Mouse (Mus musculus): Measurements from ENCODE around the gene Dnah14. TPM values are rescaled to one million over a fixed set of nuclear protein-coding genes. Genes with fewer than 3 reads are reported as not detected.

Dnah14 gene
- polyA plus RNA-seq, 1 experiment from 2014 or later = 0.88 TPM

- DNase-seq (ENCODE audit: low spot score) (no peak), ATAC-seq (replicated peaks; ENCODE audit: low FRiP score, low read depth) (no peak)
- Histone ChIP-seq H3K27me3 (ENCODE audit: insufficient read depth, low read length) (no peaks in the 10 kb centered on the region), H3K4me1 (replicated peaks; ENCODE audit: insufficient read depth, low read length) (no peaks in the 10 kb centered on the region), H3K4me2 (ENCODE audit: low read length) (no peak overlapping the region), H3K36me3 (ENCODE audit: insufficient read depth, low read length) (no peaks in the 10 kb centered on the region), H3K4me3 (replicated peaks; ENCODE audit: low read depth, low read length) (no peak overlapping the region), H3K27ac (no peak overlapping the region), H3K9me3 (replicated peaks; ENCODE audit: low read length) (no peaks in the 10 kb centered on the region), H3K9ac (ENCODE audit: low read depth, low read length) (no peak overlapping the region)
- 84% methylated on average over 3 of the region's 3 CpGs for whole genome bisulfite sequencing
- TF ChIP-seq CTCF (IDR thresholded peaks at IDR 0.05; ENCODE audit: low read depth) = no peak
Measured at GRCm38 (mm10) chr1:181845767-181846166, 269.4 kb downstream of the Dnah14 start.

DNA sequence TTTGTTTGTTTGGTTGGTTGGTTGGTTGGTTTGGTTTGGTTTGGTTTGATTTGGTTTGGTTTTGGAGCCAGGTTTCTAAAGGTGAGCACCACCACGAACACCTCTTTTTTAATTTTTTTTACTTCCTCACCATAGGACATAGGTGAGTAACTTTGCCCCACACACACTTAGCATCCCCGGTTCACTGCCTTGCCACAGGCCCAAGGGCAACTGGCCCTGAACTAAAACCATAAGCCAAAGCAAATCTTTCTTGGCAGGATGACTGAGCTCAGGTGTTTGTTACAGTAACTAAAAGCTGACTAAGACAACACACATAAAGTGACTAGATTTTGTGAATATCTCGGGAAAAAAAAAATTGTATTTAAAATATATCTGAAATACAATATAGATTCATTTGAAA, 271.0 kb downstream of the Dnah14 start:
- Histone ChIP-seq H3K4me2 (ENCODE audit: low read length) (no peak overlapping the region), H3K4me1 (replicated peaks; ENCODE audit: insufficient read depth, low read length) (no peaks in the 10 kb centered on the region), H3K36me3 (ENCODE audit: insufficient read depth, low read length) (no peaks in the 10 kb centered on the region), H3K9me3 (replicated peaks; ENCODE audit: low read length) (no peaks in the 10 kb centered on the region), H3K27ac (no peak overlapping the region), H3K27me3 (ENCODE audit: insufficient read depth, low read length) (no peaks in the 10 kb centered on the region), H3K9ac (ENCODE audit: low read depth, low read length) (no peak overlapping the region), H3K4me3 (replicated peaks; ENCODE audit: low read depth, low read length) (no peak overlapping the region)
- WGBS = 63% methylated on average over 3 of the region's 3 CpGs
- no peak for TF ChIP-seq CTCF (IDR thresholded peaks at IDR 0.05; ENCODE audit: low read depth)
- no peak for ATAC-seq (replicated peaks; ENCODE audit: low FRiP score, low read depth)
- DNase-seq (ENCODE audit: low spot score) = no peak

- no peak for TF ChIP-seq CTCF (IDR thresholded peaks at IDR 0.05; ENCODE audit: low read depth)
- no peaks in the 10 kb centered on the region for H3K36me3 ChIP-seq (ENCODE audit: insufficient read depth, low read length)
- H3K9ac ChIP-seq (ENCODE audit: low read depth, low read length) = no peak overlapping the region
- no peak for ATAC-seq (replicated peaks; ENCODE audit: low FRiP score, low read depth)
- no peaks in the 10 kb centered on the region for H3K9me3 ChIP-seq (replicated peaks; ENCODE audit: low read length)
- 82% methylated on average over 1 of the region's 1 CpGs for WGBS
- no peak overlapping the region for H3K4me2 ChIP-seq (ENCODE audit: low read length)
- H3K27ac ChIP-seq = no peak overlapping the region
- H3K4me1 ChIP-seq (replicated peaks; ENCODE audit: insufficient read depth, low read length) = 0 out of 2 replicates have a peak, but pooled peaks cover 2% of the 10 kb centered on the region
- H3K4me3 ChIP-seq (replicated peaks; ENCODE audit: low read depth, low read length) = no peak overlapping the region
- no peak for DNase-seq (ENCODE audit: low spot score)
- no peaks in the 10 kb centered on the region for H3K27me3 ChIP-seq (ENCODE audit: insufficient read depth, low read length)
Measured at GRCm38 (mm10) chr1:181848210-181848609, 271.9 kb downstream of the Dnah14 start.

DNA sequence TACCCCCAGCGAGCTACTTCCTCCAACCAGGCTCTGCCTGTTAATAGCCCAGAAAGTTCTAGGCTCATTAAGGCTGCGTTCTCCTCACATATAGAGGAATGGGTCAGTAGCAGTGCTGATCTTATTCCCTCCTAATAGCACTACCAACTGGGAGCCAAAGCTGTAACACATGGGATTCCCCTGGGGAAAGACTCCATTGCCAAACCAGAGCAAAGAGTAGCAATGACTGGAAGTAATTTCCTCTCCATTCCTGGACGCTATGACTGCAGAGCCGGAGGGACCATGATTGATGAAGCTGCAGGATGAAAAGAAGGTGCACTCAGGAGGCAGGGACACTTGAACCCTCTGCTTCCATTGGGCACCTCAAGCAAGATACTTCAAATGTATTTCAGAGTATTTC, 274.1 kb downstream of the Dnah14 start:
- Histone ChIP-seq H3K9ac (ENCODE audit: low read depth, low read length) (no peak overlapping the region), H3K27ac (no peak overlapping the region), H3K4me2 (ENCODE audit: low read length) (no peak overlapping the region), H3K36me3 (ENCODE audit: insufficient read depth, low read length) (no peaks in the 10 kb centered on the region), H3K4me3 (replicated peaks; ENCODE audit: low read depth, low read length) (no peak overlapping the region), H3K4me1 (replicated peaks; ENCODE audit: insufficient read depth, low read length) (0 out of 2 replicates have a peak, but pooled peaks cover 4% of the 10 kb centered on the region), H3K9me3 (replicated peaks; ENCODE audit: low read length) (no peaks in the 10 kb centered on the region), H3K27me3 (ENCODE audit: insufficient read depth, low read length) (no peaks in the 10 kb centered on the region)
- TF ChIP-seq CTCF (IDR thresholded peaks at IDR 0.05; ENCODE audit: low read depth) = no peak
- no peak for DNase-seq (ENCODE audit: low spot score)
- no peak for ATAC-seq (replicated peaks; ENCODE audit: low FRiP score, low read depth)
- WGBS = 84% methylated on average over 4 of the region's 4 CpGs

GRCm38 (mm10) chr1:181851521-181852310, 275.4 kb downstream of the Dnah14 start:
- H3K4me2 ChIP-seq (ENCODE audit: low read length) = no peak overlapping the region
- no peak overlapping the region for H3K4me3 ChIP-seq (replicated peaks; ENCODE audit: low read depth, low read length)
- H3K4me1 ChIP-seq (replicated peaks; ENCODE audit: insufficient read depth, low read length) = 0 out of 2 replicates have a peak, but pooled peaks cover 4% of the 10 kb centered on the region
- no peak overlapping the region for H3K9ac ChIP-seq (ENCODE audit: low read depth, low read length)
- ATAC-seq (replicated peaks; ENCODE audit: low FRiP score, low read depth) (no peak), DNase-seq (ENCODE audit: low spot score) (no peak)
- H3K9me3 ChIP-seq (replicated peaks; ENCODE audit: low read length) = no peaks in the 10 kb centered on the region
- WGBS = 85% methylated on average over 12 of the region's 12 CpGs
- no peaks in the 10 kb centered on the region for H3K36me3 ChIP-seq (ENCODE audit: insufficient read depth, low read length)
- H3K27ac ChIP-seq = no peak overlapping the region
- no peaks in the 10 kb centered on the region for H3K27me3 ChIP-seq (ENCODE audit: insufficient read depth, low read length)
- no peak for TF ChIP-seq CTCF (IDR thresholded peaks at IDR 0.05; ENCODE audit: low read depth)

DNA sequence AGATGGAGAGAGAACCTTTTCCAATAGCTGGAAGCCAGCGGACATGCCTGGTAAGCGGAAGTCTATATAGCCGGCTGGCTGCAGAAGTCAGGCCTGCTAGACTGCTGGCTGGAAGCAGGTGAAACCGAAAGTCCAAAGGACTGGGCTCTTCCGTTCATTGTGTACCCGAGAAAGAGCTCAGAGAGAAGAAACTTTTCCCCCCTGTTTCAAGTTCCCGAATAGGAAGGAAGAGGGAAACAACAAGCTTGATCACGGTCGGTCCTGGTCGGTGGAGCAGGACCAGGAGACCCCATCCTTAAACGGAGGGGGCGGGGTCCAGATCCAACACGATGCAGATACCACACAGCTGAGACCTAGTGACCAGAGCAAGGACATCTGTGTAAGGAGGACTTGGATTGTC, 276.1 kb downstream of the Dnah14 start:
- Histone ChIP-seq H3K27me3 (ENCODE audit: insufficient read depth, low read length) (no peaks in the 10 kb centered on the region), H3K4me2 (ENCODE audit: low read length) (peak overlapping the region; percentile 51), H3K27ac (peak overlapping the region; percentile 66; the same call in 1 of the 2 replicates), H3K9ac (ENCODE audit: low read depth, low read length) (no peak overlapping the region), H3K9me3 (replicated peaks; ENCODE audit: low read length) (no peaks in the 10 kb centered on the region), H3K4me3 (replicated peaks; ENCODE audit: low read depth, low read length) (peak overlapping the region; percentile 24; the same call in 1 of the 2 replicates), H3K36me3 (ENCODE audit: insufficient read depth, low read length) (no peaks in the 10 kb centered on the region), H3K4me1 (replicated peaks; ENCODE audit: insufficient read depth, low read length) (0 out of 2 replicates have a peak, but pooled peaks cover 4% of the 10 kb centered on the region)
- 37% methylated on average over 13 of the region's 13 CpGs for WGBS
- DNase-seq (ENCODE audit: low spot score) (peak; percentile 49), ATAC-seq (replicated peaks; ENCODE audit: low FRiP score, low read depth) (no peak)
- TF ChIP-seq CTCF (IDR thresholded peaks at IDR 0.05; ENCODE audit: low read depth) = no peak

Measured in kidney, postnatal 0 days (tissue).